Mouse (Mus musculus) neural tube, embryonic 13.5 days (tissue): ENCODE measurements around the gene Gdap2. TPM values are rescaled to one million over a fixed set of nuclear protein-coding genes. Genes with fewer than 3 reads are reported as not detected.
A peak's percentile ranks its signal among the peaks of the same experiment; 100 is the strongest.

ENCODE experiments used
- ATAC-seq: fragments of 200-750 bp; cut with Nextera tagmentation; 2 replicates; pipeline ENCODE4 v1.8.0; 2017; ENCODE audit warnings: low read depth, mild to moderate bottlenecking, moderate TSS enrichment, moderate library complexity
- H3K27ac ChIP-seq: fragments of 300-500 bp; sonication (generic); replicated peaks from 2 replicates; pipeline ENCODE4 v1.5.1; 2015; ENCODE audit warnings: moderate library complexity, mild to moderate bottlenecking, inconsistent platforms
- H3K27me3 ChIP-seq: fragments of 300-500 bp; sonication (generic); 2 replicates; pipeline ENCODE4 v1.6.1; 2015; ENCODE audit warnings: mild to moderate bottlenecking, inconsistent platforms
- H3K36me3 ChIP-seq: fragments of 300-500 bp; sonication (generic); 2 replicates; pipeline ENCODE4 v1.6.1; 2015; ENCODE audit warnings: mild to moderate bottlenecking, inconsistent platforms
- H3K4me1 ChIP-seq: fragments of 300-500 bp; sonication (generic); replicated peaks from 2 replicates; pipeline ENCODE4 v1.6.1; 2015; ENCODE audit warnings: inconsistent platforms
- H3K4me2 ChIP-seq: fragments of 300-500 bp; sonication (generic); 2 replicates; pipeline ENCODE4 v1.6.1; 2015; ENCODE audit warnings: inconsistent platforms, mild to moderate bottlenecking, moderate library complexity
- H3K4me3 ChIP-seq: fragments of 300-500 bp; sonication (generic); 2 replicates; pipeline ENCODE4 v1.5.1; 2015; ENCODE audit warnings: mild to moderate bottlenecking, inconsistent platforms
- H3K9ac ChIP-seq: fragments of 300-500 bp; sonication (generic); 2 replicates; pipeline ENCODE4 v1.6.1; 2015; ENCODE audit warnings: moderate library complexity, mild to moderate bottlenecking, inconsistent platforms
- H3K9me3 ChIP-seq: fragments of 300-500 bp; sonication (generic); 2 replicates; pipeline ENCODE4 v1.6.1; 2016; ENCODE audit warnings: inconsistent platforms
- WGBS: fragments of 180-500 bp; shearing (Covaris S2); methylation state at CpG from one replicate; pipeline ENCODE4 v1.1.7; 2015; 5-methylcytosine and 5-hydroxymethylcytosine counted together
- polyA plus RNA-seq: library from polyadenylated mRNA; unstranded; fragments of >200 nt; fragmentation: Nextera tagmentation; extraction: Ambion mirVana; gene quantifications from 2 replicates; pipeline ENCODE4 v1.2.1, GENCODE M21; 2015

The Gdap2 gene
- 39.8 and 43.6 TPM in 2 replicates for polyA plus RNA-seq

GRCm38 (mm10) chr3:100162315-100163105 lies at the start of gene Gdap2, which contains the start of gene Wdr3:
TSS of gene Gdap2 (plus strand) at chr3:100162381.
TSS of gene Wdr3 (minus strand) at chr3:100162407.
- WGBS: under 1% methylated on average over 55 of the region's 55 CpGs
- Histone ChIP-seq H3K4me2 (peak within 1 kb of the TSS; percentile 84), H3K4me3 (peak within 1 kb of the TSS; percentile 78), H3K9ac (peak within 1 kb of the TSS; percentile 93), H3K27me3 (no peaks in the 10 kb centered on the region), H3K4me1 (peaks cover 30% of the 10 kb centered on the region), H3K27ac (peak within 1 kb of the TSS; percentile 96), H3K36me3 (peaks cover 35% of the 10 kb centered on the region), H3K9me3 (no peaks in the 10 kb centered on the region)
- ATAC-seq: peak; percentile 98

- Histone ChIP-seq H3K4me1 (no peaks in the 10 kb centered on the region), H3K9ac (no peak overlapping the region), H3K9me3 (no peaks in the 10 kb centered on the region), H3K27me3 (no peaks in the 10 kb centered on the region), H3K27ac (no peak overlapping the region), H3K4me2 (no peak overlapping the region), H3K36me3 (no peaks in the 10 kb centered on the region), H3K4me3 (no peak overlapping the region)
- 77% methylated on average over 2 of the region's 2 CpGs for WGBS
- ATAC-seq: no peak
Observed at GRCm38 (mm10) chr3:100118681-100119080, 43.5 kb upstream of the Gdap2 start.

GRCm38 (mm10) chr3:100121961-100122360 lies 40.2 kb upstream of the Gdap2 start:
- ATAC-seq: no peak
- no peaks in the 10 kb centered on the region for H3K27me3 ChIP-seq

GRCm38 (mm10) chr3:100122445-100122844 lies 39.7 kb upstream of the Gdap2 start:
- Histone ChIP-seq H3K9me3 (no peaks in the 10 kb centered on the region), H3K27me3 (no peaks in the 10 kb centered on the region), H3K27ac (no peak overlapping the region), H3K4me3 (no peak overlapping the region), H3K9ac (no peak overlapping the region), H3K4me1 (no peaks in the 10 kb centered on the region), H3K4me2 (no peak overlapping the region), H3K36me3 (no peaks in the 10 kb centered on the region)
- 66% methylated on average over 1 of the region's 1 CpGs for WGBS
- no peak for ATAC-seq

More at GRCm38 (mm10) chr3:100121961-100122360, 40.2 kb upstream of the Gdap2 start:
- no peaks in the 10 kb centered on the region for H3K9me3 ChIP-seq
- H3K4me2 ChIP-seq: no peak overlapping the region
- H3K27ac ChIP-seq: no peak overlapping the region
- H3K4me1 ChIP-seq: no peaks in the 10 kb centered on the region
- H3K36me3 ChIP-seq: no peaks in the 10 kb centered on the region
- H3K9ac ChIP-seq: no peak overlapping the region
- H3K4me3 ChIP-seq: no peak overlapping the region
- 79% methylated on average over 2 of the region's 2 CpGs for WGBS

GRCm38 (mm10) chr3:100160682-100161445 lies 1.3 kb upstream of the Gdap2 start:
- no peaks in the 10 kb centered on the region for H3K9me3 ChIP-seq
- no peak for ATAC-seq
- H3K9ac ChIP-seq: peak overlapping the region; percentile 93
- H3K4me2 ChIP-seq: peak overlapping the region; percentile 74
- peaks cover 30% of the 10 kb centered on the region for H3K4me1 ChIP-seq
- H3K27ac ChIP-seq: no peak overlapping the region
- H3K4me3 ChIP-seq: peak overlapping the region; percentile 78
- 85% methylated on average over 15 of the region's 15 CpGs for WGBS
- no peaks in the 10 kb centered on the region for H3K27me3 ChIP-seq
- H3K36me3 ChIP-seq: peaks cover 40% of the 10 kb centered on the region

GRCm38 (mm10) chr3:100161665-100162314 lies 391 bp upstream of the Gdap2 start:
- Histone ChIP-seq H3K4me3 (peak overlapping the region; percentile 78), H3K4me1 (peaks cover 30% of the 10 kb centered on the region), H3K4me2 (peak overlapping the region; percentile 74), H3K27me3 (no peaks in the 10 kb centered on the region), H3K9me3 (no peaks in the 10 kb centered on the region), H3K9ac (peak overlapping the region; percentile 93), H3K36me3 (peaks cover 39% of the 10 kb centered on the region), H3K27ac (peak overlapping the region; percentile 96)
- ATAC-seq: peak; percentile 26; the same call in 1 of the 2 replicates
- 2% methylated on average over 35 of the region's 35 CpGs for whole genome bisulfite sequencing

GRCm38 (mm10) chr3:100163556-100163955 lies 1.4 kb downstream of the Gdap2 start:
- Histone ChIP-seq H3K4me2 (peak overlapping the region; percentile 84), H3K4me1 (peaks cover 30% of the 10 kb centered on the region), H3K9ac (no peak overlapping the region; the same call in 1 of the 2 replicates), H3K27ac (no peak overlapping the region), H3K4me3 (peak overlapping the region; percentile 78), H3K9me3 (no peaks in the 10 kb centered on the region), H3K36me3 (peaks cover 36% of the 10 kb centered on the region), H3K27me3 (no peaks in the 10 kb centered on the region)
- WGBS: 89% methylated on average over 2 of the region's 2 CpGs
- ATAC-seq: no peak

GRCm38 (mm10) chr3:100164991-100165390 lies 2.8 kb downstream of the Gdap2 start:
- Histone ChIP-seq H3K4me2 (no peak overlapping the region), H3K9me3 (no peaks in the 10 kb centered on the region), H3K27ac (no peak overlapping the region), H3K27me3 (no peaks in the 10 kb centered on the region), H3K4me3 (no peak overlapping the region), H3K4me1 (peaks cover 30% of the 10 kb centered on the region), H3K9ac (no peak overlapping the region), H3K36me3 (peaks cover 32% of the 10 kb centered on the region)
- ATAC-seq: no peak

GRCm38 (mm10) chr3:100176031-100176430 lies 13.8 kb downstream of the Gdap2 start:
- H3K36me3 ChIP-seq: peaks cover 93% of the 10 kb centered on the region
- no peak overlapping the region for H3K27ac ChIP-seq
- no peak overlapping the region for H3K4me2 ChIP-seq
- H3K4me1 ChIP-seq: no peaks in the 10 kb centered on the region
- no peaks in the 10 kb centered on the region for H3K9me3 ChIP-seq
- no peaks in the 10 kb centered on the region for H3K27me3 ChIP-seq
- no peak overlapping the region for H3K4me3 ChIP-seq
- no peak for ATAC-seq
- H3K9ac ChIP-seq: no peak overlapping the region
- WGBS: 96% methylated on average over 2 of the region's 2 CpGs

- peaks cover 86% of the 10 kb centered on the region for H3K36me3 ChIP-seq
- ATAC-seq: no peak
- 84% methylated on average over 3 of the region's 3 CpGs for WGBS
Observed at GRCm38 (mm10) chr3:100180471-100180870, 18.3 kb downstream of the Gdap2 start.

GRCm38 (mm10) chr3:100189444-100189843 lies 27.3 kb downstream of the Gdap2 start:
- 38% methylated on average over 1 of the region's 1 CpGs for WGBS
- ATAC-seq: peak; percentile 90

More at GRCm38 (mm10) chr3:100180471-100180870, 18.3 kb downstream of the Gdap2 start:
- Histone ChIP-seq H3K4me2 (no peak overlapping the region), H3K9me3 (no peaks in the 10 kb centered on the region), H3K27me3 (no peaks in the 10 kb centered on the region), H3K27ac (no peak overlapping the region), H3K9ac (no peak overlapping the region), H3K4me1 (no peaks in the 10 kb centered on the region), H3K4me3 (no peak overlapping the region)

More at GRCm38 (mm10) chr3:100189444-100189843, 27.3 kb downstream of the Gdap2 start:
- no peaks in the 10 kb centered on the region for H3K9me3 ChIP-seq
- no peak overlapping the region for H3K4me2 ChIP-seq
- H3K4me1 ChIP-seq: peaks cover 3% of the 10 kb centered on the region; the same call in 1 of the 2 replicates
- H3K27ac ChIP-seq: peak overlapping the region; percentile 61
- no peak overlapping the region for H3K4me3 ChIP-seq
- peaks cover 63% of the 10 kb centered on the region for H3K36me3 ChIP-seq
- no peak overlapping the region for H3K9ac ChIP-seq
- no peaks in the 10 kb centered on the region for H3K27me3 ChIP-seq
